Mouse (Mus musculus): ENCODE results near the gene Sox15.
A peak's percentile ranks its signal among the peaks of the same experiment; 100 is the strongest.

Gene Sox15

GRCm38 (mm10) chr11:69635471-69635870 is 19.6 kb upstream of the Sox15 start:
- no peak for DNase-seq (ENCODE audit: low read depth)

GRCm38 (mm10) chr11:69645860-69646259 is 9.3 kb upstream of the Sox15 start:
- DNase-seq (ENCODE audit: low read depth), result no peak

GRCm38 (mm10) chr11:69653399-69653798 is 1.7 kb upstream of the Sox15 start:
- DNase-seq (ENCODE audit: low read depth), result no peak

- no peak for DNase-seq (ENCODE audit: low read depth)
Measured at GRCm38 (mm10) chr11:69654760-69655159, 354 bp upstream of the Sox15 start.

- DNase-seq (ENCODE audit: low read depth), result no peak
Measured at GRCm38 (mm10) chr11:69656065-69656455, 946 bp downstream of the Sox15 start.

GRCm38 (mm10) chr11:69656617-69657461 is 1.7 kb downstream of the Sox15 start:
- DNase-seq (ENCODE audit: low read depth), result peak; percentile 82

GRCm38 (mm10) chr11:69657462-69657881 is 2.4 kb downstream of the Sox15 start:
- DNase-seq (ENCODE audit: low read depth), result no peak

GRCm38 (mm10) chr11:69661221-69661881 is 6.2 kb downstream of the Sox15 start:
- peak; percentile 28 for DNase-seq (ENCODE audit: low read depth)

- DNase-seq (ENCODE audit: low read depth), result peak; percentile 97
Measured at GRCm38 (mm10) chr11:69662213-69662966, 7.3 kb downstream of the Sox15 start, which contains the start of gene Mpdu1. Gene Mpdu1 (minus strand): TSS chr11:69662642.

GRCm38 (mm10) chr11:69662967-69663671 is 8.0 kb downstream of the Sox15 start:
- DNase-seq (ENCODE audit: low read depth), result peak; percentile 26

- no peak for DNase-seq (ENCODE audit: low read depth)
Measured at GRCm38 (mm10) chr11:69663795-69664194, 8.7 kb downstream of the Sox15 start.

GRCm38 (mm10) chr11:69664841-69665240 is 9.7 kb downstream of the Sox15 start:
- DNase-seq (ENCODE audit: low read depth), result no peak

- peak; percentile 28 for DNase-seq (ENCODE audit: low read depth)
Measured at GRCm38 (mm10) chr11:69665457-69665960, 10.4 kb downstream of the Sox15 start.

- peak; percentile 70 for DNase-seq (ENCODE audit: low read depth)
Measured at GRCm38 (mm10) chr11:69665961-69666664, 11.0 kb downstream of the Sox15 start, which contains the start of gene Cd68. Gene Cd68 (minus strand): TSS chr11:69666153.

- DNase-seq (ENCODE audit: low read depth), result peak; percentile 47
Measured at GRCm38 (mm10) chr11:69666665-69667005, 11.5 kb downstream of the Sox15 start.

GRCm38 (mm10) chr11:69670786-69671725 is 15.9 kb downstream of the Sox15 start:
- peak; percentile 98 for DNase-seq (ENCODE audit: low read depth)

GRCm38 (mm10) chr11:69671726-69672124 is 16.6 kb downstream of the Sox15 start:
- DNase-seq (ENCODE audit: low read depth), result no peak

- peak; percentile 100 for DNase-seq (ENCODE audit: low read depth)
Measured at GRCm38 (mm10) chr11:69672211-69672706, 17.1 kb downstream of the Sox15 start, which contains the start of gene Eif4a1. Gene Eif4a1 (minus strand): TSS chr11:69672423.

GRCm38 (mm10) chr11:69679144-69679543 is 24.0 kb downstream of the Sox15 start:
- DNase-seq (ENCODE audit: low read depth), result no peak

Data from naive thymus-derived CD4-positive, alpha-beta T cell, adult 2 months (primary cell).